Mouse (Mus musculus) heart, adult 11 months (tissue): ENCODE results near the gene Glod4.

Experiments
- DNase-seq: peaks from one replicate; pipeline ENCODE4 v3.0.0; 2022

Gene Glod4

DNA sequence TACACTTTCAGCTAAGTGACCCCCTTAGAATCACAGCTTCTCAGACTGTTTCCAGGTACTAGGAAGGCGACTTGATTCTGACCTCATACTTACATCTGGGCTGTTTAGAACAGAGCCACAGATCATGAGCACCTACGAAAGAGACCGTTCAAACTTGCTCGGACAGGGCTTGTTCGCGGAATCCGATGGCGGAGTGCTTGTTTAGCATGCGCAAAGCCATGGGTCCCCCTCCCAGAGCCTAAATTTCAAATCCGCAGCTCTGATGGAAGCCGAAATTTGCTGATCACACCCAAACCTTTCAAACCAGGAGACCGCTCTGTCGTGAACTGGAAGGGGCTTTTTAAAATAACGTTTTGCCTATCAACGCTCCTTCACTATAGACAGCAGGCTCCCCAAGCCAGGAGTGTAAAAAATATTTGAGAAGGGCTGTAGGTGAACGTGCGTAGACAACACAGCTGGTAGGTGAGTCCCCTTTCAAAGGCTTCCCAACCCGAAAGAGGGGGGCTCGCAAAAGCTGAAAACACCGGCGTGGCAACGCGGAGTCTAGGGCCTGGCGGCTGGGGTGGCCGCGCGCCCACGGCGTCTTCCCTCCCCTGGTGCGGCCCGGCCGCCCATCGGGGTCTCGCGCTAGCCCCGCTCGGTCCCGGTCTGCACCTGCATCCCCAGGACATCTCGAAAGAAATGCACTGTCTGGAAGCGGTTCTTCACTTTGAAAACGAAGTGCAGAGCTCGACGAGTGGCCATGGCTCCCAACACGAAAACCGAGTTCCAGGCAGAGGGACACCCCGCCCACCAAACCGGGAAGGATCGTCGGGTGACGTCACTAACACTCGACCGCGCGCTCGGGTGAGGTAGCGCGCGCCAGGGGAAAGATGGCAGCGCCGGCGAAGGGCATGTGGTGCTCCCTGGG, at the start of gene Glod4, which contains the start of gene Mrm3:
Gene Glod4 (minus strand): TSS at position 825 of the 910 bp plus-strand sequence.
Gene Mrm3 (plus strand): TSS at position 815 of the 910 bp plus-strand sequence.
- peak; percentile 99 for DNase-seq

DNA sequence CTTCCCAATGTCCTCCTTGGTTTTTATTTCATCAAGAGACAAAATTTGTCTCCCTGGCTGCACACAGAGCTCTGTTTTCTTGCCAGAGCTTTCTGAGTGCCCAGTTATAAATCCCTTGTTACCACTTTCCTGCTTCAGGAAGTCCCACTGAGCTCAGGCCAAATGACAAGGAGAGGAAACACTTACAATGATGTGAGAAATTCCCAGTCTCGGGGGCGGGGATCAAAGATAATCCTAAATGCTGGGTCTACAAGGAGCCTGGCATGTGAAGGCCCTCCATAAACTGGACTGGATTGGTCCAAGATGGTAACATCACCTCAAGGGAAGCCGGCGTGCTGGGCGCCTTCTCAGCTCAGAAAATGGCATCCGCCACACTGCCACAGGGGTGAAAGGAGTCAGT, 49.3 kb upstream of the Glod4 start:
- peak; percentile 97 for DNase-seq

DNA sequence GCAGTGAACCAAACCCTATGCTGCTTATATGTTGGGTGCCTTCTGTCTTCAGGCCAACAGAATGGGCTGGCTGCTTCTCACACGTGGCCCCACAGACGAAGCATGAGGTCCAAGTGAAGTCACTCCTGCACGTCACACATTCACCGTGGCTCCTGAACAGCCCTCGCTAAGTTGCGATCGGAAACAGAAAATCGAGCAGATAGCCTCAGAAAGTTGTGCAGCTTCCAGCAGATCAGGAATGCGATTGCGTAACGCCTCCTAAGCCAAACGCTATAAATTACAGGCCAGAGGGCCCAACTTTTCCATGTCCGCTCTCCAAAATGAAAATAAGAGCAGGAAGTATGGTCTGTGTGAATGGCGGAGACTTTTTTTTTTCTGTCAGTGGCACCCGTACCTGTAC, 48.9 kb upstream of the Glod4 start:
- peak; percentile 97 for DNase-seq

DNA sequence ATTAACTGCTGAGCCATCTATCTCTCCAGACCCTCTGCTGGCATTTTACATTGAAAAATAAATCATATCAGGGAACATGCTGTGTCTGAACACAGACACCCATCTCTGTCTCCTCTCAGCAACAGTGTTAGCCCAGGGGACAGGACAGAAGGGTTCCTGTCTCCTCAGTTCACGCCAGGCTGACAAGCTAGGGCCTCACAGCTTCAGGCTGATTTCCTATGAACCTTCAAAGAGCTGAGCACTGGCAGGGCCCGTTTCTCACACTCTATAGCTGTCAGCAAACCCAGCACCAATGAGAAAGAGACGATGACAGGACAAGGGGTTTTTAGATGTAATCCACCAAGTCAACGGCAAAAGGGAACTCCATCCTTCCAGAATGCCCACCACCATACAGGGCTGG, 48.4 kb upstream of the Glod4 start:
- peak; percentile 64 for DNase-seq

DNA sequence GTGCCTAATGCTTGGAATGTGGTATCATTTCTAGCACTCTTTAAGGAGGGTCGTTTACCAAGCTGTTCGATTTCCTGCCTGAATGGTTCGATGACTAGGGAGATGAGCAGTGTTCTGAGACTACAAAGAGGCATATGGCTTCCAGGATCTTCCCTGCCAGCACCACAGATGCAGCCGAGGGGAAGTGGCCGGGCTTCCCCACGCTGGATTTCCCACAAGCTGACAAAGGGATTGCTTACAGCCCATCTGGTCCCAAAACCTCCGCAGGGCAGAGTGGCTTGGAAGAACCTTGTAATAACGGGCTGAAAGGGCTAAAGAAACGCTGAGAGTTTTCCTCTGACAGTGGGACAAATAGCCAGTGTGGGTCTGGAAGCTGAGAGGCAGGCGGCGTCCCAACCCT, 46.8 kb upstream of the Glod4 start:
- no peak for DNase-seq

DNA sequence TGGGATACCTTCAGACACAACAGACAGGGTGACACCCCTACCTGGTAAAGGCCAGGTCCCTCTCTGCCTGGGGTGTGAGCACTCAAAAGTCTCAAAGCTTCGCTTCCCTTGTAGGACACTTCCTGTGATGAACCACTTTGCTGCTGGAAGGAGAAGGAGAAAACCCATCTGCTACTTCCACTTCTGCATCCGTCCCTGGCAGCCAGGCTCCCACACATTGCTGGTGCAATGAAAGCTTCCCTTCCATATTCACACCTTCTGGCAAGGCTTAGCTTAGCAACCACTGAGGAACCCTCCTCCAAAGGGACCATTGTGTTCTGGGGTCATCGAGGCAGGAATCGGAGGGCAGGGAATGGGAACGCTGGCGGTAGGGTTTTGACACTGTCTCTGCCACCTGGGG, 45.1 kb upstream of the Glod4 start:
- DNase-seq = no peak

DNA sequence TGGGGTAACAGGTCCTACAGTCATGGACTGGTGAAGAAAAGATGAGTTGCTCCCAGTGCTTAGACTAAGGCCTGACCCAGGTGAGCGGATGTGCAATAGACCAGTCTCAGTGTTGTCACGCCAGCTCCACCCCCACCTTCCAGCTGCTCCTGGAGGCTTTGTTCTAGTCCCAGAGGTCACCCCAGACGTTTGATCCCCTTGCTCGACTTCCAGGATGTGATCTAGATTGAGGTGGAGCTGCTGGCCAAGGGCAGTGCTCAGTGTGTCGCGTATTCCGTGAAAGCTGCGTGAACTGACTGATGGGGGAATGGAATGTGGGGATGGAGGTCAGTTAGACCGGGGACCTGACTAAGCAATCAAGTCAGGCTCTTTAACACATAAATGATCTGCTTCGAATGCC, 43.8 kb upstream of the Glod4 start:
- no peak for DNase-seq

DNA sequence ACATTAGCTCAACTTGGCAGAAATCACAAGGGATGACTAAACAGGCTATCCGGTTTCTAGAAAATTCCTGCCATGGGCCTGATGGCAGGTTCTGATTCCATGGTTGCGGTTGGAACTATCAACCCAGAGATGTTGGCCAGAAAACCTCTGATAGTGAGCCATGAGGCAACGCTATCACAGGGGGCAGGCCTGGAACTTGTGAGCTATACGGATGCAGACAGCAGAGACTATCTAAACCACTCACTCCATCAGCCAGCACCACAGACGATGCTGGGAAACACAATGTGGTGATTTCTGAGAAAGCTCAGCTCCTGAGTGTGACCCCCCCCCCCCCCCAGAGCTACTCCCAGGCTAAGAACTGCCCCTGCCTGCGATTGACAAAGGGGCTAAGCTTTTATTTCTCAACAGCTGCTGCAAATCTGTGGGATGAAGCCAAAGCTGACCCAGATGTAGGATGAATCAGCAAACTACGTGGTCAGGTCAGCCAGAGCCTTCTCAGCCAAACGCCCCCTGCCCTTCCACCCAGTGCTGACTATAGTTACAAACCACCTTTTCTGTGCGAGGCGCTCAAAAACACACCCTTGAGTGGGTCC, 43.1 kb upstream of the Glod4 start:
- DNase-seq = peak; percentile 92

DNA sequence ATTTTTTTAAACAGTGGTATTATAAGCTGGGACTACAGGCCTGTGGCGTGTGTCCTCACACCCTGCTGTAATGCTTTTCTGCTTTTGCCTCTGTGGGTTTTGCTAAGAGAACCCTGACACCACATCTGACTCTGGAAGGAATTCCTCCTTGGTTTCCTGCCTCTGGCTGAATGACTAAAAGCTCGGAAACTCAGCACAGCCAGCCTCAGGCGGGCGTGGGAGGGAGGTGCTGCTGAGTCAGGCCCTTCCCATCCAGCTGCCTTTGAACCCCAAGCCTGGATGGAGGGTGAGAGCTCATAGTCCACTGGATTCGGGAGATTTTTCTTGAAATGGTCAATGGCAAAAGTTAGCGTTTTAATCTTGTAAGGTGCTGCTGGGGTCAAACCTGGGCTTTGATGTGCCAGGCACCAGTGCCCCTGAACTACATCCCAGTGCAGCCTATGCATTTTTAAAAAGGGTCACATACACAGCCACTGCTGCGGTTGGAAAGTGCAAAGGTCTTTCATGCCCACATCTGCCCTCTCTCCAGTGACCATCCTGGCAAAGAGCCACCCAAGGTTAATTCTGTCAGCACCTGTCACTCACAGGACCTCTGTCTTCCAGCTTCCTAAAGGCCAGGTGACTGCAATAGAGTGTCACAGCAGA, 42.0 kb upstream of the Glod4 start:
- DNase-seq = peak; percentile 94

DNA sequence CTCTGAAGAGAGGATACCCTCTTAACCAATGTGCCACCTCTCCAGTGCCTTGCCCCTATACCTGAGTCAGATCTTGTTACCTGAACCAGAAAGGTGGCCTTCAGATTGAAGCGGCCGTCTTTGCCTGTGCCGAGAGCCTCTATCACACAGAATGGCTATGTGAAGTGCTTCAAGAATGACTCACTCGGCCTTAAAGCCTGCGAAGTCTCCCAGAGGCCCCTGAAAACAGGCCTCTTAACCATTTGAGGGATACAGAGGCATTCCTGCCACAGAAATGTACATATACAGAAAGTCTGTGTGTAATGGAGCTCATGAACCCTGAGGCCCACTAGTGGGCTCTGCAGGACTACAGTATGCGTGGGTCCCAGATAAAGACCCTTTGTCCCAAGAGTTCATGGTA, 40.3 kb upstream of the Glod4 start:
- no peak for DNase-seq

DNA sequence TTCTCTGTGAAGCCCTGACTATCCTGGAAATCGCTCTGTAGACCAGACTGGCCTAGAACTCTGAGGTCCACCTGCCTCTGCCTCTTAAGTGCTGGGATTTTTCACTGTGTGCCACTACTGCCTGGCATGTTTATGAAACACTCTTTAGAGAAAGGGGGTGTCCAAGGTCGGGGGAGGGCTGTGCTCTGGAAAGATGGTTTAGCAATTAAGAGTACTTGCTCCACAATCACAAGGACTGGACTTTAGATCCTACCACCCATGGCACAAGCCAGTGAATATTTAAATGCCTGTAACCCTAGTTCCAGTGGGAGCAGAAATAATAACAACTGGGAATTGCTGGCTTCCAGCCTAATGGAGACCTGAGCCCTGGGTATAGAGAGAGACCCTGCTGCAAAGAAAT, 36.4 kb upstream of the Glod4 start:
- no peak for DNase-seq

DNA sequence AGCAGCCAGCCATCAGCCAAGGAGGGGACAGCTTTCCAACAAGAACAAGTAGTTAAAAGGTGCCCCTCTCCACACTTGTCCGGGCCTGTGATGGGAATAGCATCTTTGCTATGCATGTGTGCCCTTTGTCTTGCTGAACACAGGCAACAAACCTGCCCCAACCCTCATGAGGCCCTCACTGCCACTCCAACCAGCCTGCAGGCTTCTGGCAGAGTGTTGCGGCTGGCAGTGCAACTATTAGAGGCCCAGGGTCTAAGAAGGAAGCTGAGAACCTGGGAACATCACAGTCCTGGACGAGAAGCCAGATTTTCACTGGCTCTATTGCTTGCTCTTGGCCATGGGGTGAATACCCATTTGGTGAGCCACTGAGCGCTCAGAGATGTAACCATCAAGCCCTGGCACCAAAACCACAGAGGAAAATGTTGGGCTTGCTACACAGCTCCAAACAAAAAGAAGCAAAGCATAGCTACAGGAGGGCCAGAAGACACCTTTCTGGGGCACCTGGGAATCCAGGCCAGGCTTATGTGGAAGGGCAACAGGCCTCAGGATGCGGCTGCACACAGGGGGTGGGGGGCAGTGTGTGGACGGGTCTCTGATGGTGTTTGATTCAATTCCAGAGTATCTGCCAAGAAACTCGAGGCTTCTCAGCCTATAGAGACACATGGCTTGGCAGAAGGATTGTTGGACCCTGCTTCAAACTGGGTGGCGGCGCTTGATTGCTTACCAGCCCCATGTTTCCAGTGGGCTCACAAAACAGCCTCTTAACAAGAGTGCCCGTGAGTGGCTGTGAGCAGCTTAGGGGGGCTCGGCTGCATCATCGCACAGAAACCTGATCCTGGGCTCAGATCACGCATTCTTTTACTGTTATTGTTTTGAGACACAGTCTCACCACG, 35.7 kb upstream of the Glod4 start:
- DNase-seq = no peak

DNA sequence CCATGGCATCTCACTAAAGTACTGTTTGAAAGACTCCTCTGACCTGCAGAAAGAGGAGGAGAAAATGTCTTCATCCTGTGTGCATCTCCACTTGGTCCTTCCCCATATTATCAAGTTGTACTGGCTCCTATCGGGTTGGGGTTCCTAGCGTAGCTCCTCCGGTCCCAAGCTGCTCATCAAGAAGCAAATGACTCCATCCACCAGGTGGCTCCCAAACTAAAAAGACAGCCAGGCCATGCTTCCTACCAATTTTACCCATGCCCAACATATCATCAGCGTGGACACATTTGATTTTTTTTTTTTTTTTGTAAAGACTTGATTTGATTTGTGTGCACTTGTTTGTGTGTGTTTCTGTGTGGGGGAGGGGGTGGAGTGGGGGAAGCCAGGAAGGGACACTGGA, 28.9 kb upstream of the Glod4 start:
- no peak for DNase-seq

DNA sequence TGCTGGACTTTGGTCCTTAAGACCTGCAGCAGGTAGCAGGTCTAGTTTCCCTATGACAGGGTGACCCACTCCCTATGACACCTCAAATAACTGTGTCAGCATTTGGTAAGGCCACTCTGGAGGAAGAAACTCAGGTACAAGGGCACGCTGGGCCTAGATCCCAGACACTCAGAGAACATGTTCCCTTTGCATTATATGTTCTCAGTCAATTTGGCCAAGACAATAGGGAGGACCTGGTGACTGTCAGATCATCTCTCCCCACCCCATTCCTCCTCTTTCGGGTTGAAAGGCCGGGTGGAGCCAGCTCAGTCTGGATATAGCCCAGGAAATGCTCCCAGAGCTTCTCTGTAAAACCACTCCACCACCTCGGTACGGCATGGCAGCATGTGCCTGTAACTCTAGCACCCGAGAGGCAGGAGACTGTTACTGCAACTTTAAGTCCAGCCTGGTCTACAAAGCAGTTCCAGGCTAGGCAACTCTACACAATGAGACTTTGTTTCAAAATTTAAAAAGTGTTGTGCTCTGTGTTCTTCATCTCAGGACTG, 25.1 kb upstream of the Glod4 start:
- no peak for DNase-seq

DNA sequence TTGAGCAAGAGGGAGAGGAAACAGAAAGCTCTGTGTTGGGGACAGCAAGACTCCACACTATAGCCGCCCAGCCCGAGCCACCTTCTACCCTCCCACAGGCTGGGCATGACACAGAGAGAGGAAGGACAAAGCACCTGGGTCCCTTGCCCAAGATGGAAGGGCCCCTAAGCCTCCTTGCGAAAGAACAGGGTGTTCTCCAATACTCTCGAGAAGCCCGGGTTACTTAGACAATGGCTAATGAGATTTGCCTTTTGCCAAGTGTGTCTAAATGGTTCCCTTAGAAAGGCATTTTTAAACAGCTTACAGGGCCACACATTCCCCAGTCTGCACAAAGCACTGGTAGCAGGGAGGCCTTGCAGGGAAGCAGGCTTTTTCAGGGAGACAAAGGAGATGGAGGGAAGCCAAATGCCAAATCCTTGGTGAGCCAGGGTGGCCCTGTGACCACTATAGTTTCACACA, 24.5 kb upstream of the Glod4 start:
- no peak for DNase-seq

DNA sequence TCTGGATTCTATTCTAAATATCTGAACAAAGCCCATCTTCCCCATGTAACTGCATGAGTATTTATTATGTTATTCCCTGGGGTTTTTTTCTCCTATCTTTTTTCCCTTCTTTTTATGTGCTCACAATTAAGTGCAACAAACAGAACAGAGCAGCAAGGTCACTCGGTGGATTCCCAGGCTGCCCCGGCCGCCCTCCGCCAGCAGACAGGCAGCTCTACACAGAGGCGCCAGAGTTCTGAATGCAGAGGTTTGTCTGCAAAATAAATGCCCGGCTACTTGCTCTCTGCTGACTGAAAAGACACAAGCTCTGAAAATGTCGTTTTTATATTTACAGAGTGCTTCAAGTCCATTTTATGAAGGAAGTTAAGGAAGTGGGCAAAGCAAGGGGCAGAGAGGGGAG, 24.0 kb upstream of the Glod4 start:
- no peak for DNase-seq

DNA sequence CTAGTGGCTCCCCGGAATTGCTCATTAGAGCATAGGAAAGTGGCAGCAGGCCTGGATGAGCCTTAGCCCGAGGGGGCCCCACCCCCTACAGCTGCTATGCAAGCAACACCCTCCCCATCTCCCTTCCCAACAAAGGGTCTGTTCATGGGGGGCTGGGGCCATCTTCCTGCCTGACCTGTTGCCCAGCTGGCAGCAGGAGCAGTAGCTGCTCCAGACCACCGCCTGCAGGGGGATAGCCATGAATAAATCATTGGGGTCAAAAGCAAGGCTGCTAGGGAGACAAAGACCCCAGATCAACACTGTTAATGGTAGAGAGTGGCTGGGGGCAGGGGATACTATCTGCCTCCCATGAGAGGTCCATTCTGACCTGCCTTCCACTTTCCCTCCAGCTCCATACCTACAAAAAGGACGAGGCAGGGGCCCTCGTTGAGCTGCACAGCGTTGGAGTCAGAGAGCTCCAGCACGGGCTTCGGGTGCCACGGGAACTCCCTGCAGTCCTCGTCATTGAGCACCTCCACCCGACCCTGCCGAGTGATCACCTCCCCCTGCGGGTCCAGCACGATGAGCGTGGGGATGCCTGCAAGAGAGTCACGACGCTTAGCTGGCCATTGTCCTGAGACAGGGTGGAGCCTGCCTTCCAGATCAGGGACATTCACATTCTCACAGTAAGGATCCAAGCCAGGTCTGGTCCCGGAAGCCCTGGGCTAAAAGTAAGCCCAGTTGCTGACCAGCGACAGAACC, 19.3 kb upstream of the Glod4 start:
- DNase-seq = no peak

DNA sequence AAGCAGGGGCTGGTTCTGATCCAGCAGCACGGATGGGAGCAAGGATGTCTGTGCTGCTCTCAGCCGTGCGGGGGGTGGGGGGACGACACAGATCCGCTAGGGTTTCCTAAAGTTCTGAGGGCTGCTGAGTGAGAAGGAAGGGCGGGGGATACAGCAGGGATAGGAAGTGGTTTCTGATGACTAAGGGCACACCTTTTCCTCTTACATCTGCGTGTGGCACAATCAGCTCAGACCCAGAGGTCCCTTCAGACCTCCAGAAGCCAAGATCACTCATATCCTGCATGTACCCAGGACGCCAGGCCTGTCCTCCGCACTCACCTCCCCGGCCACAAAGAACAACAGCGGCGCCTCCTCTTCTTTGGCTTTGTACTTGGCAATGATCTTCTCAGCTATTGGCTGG, 17.7 kb upstream of the Glod4 start:
- DNase-seq = peak; percentile 93

DNA sequence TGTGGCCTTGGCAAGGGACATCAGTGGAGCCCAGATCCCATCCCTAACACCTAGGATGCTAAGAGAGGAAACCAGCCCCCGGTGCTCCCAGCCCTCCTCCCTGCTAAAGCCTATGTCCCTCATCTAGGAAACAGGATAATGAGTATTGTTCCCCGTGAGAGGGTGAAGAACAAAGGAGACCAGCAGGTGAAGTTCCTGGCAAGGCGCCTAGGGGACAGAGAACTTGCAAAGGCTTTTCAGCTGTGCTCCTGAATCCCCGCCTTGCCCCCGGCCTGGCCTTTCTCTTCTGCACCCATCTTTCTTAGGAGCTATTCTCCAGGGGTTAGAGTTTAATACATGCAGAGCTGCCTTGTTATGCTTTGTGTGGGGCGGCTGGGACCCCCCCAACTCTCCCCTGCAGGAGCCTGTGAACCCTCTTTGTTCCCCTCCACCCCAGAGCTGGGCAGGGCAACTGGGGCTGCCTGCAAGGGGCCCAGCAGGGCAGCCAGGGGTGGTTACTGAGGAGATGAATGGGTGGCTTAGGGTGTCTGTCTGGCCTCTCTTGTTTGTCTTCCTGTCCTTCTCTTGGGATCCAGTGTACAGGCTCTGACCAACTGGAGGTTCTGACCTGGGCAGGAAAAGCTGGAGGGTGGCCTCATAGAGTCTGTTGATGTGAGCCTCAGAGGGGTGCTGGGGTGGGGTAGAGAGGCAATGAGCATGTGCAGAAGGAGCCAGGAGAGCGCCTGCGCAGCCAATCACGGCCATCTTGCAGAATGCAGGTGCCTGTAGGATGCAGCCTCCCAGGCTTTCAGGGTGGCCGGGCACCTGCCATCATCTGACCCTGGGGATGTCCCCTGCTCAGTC, 16.9 kb upstream of the Glod4 start:
- DNase-seq = no peak

DNA sequence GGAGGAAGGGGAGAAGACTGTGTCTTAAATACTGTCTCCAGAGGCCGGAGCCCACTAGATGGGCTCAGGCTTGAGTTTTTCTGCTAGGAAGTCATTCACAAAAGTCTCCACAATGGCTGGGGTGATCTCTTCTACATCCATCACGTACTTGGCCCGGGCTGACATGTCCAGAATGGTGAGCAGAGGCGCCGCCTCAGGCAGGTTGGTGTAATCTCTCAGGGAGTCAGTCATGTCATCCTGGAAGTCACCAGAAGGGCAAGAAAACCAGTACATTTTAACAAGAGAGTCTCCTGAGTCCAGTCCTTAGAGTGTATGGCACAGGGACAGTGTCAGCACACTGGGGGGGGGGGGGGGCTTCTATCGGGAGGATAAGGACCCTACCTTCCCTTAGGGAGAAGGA, 15.0 kb upstream of the Glod4 start:
- DNase-seq = no peak

DNA sequence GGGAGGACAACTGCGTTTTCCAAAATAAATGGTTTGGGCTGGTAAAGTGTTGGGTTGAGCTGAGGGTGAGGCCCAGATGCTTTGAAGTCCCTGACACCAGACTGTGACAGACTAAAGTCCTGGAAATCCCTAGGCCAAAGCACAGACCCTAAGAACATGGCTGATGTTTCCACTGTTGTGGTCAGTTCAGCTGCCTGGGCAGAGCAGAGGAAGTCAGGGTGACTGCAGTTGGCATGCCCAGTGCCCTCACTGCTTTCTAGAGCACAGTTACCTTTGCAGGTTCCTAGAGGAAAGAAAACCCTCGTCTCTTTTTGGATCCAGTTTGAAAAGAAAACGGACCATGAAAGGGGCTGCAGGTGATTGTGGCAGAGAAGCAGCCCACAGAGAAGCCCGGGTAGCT, 13.9 kb upstream of the Glod4 start:
- DNase-seq = no peak
